Mouse (Mus musculus): ENCODE measurements at regions not wholly inside any gene's neighbourhood (a gene's known extent, or its start where the extent isn't known, plus 50 kb on each side); places are given as distances from the start of the nearest gene placed in this dataset.
"Not testable (repeated sequence)": the region's sequence is repeated elsewhere in the genome, so short reads cannot be mapped to it uniquely, and the experiment has no call there.

GRCm38 (mm10) chr12:9655794-9656193, 85.9 kb downstream of the Osr1 start:
- no peak for DNase-seq

- no peak for DNase-seq
Observed at GRCm38 (mm10) chr12:9656324-9656723, 86.4 kb downstream of the Osr1 start.

GRCm38 (mm10) chr12:9657199-9657766, 87.4 kb downstream of the Osr1 start:
- DNase-seq = no peak

GRCm38 (mm10) chr12:9657793-9658192, 87.9 kb downstream of the Osr1 start:
- DNase-seq = peak; percentile 42 to 58

GRCm38 (mm10) chr12:9660299-9660698, 90.4 kb downstream of the Osr1 start:
- no peak for DNase-seq

GRCm38 (mm10) chr12:9688776-9689175, 118.9 kb downstream of the Osr1 start:
- DNase-seq = no peak

GRCm38 (mm10) chr12:9689541-9689940, 119.6 kb downstream of the Osr1 start:
- DNase-seq = no peak

GRCm38 (mm10) chr12:9732921-9733320, 163.0 kb downstream of the Osr1 start:
- peak; percentile 6 to 37 for DNase-seq

GRCm38 (mm10) chr12:9744709-9745395, 174.9 kb downstream of the Osr1 start:
- no peak for DNase-seq

GRCm38 (mm10) chr12:9751261-9752078, 181.6 kb downstream of the Osr1 start:
- DNase-seq = no peak

- DNase-seq = no peak
Observed at GRCm38 (mm10) chr12:9752079-9752450, 182.1 kb downstream of the Osr1 start.

- no peak for DNase-seq
Observed at GRCm38 (mm10) chr12:9756411-9756810, 186.5 kb downstream of the Osr1 start.

GRCm38 (mm10) chr12:9760818-9761217, 190.9 kb downstream of the Osr1 start:
- peak; percentile 2 to 7 for DNase-seq

- not testable (repeated sequence) for DNase-seq
Observed at GRCm38 (mm10) chr12:9762291-9762811, 192.4 kb downstream of the Osr1 start.

GRCm38 (mm10) chr12:9762842-9763241, 192.9 kb downstream of the Osr1 start:
- no peak for DNase-seq

- DNase-seq = no peak
Observed at GRCm38 (mm10) chr12:9770908-9771307, 201.0 kb downstream of the Osr1 start.

GRCm38 (mm10) chr12:9772875-9773274, 203.0 kb downstream of the Osr1 start:
- DNase-seq = no peak

- DNase-seq = no peak
Observed at GRCm38 (mm10) chr12:9802284-9802683, 232.4 kb downstream of the Osr1 start.

GRCm38 (mm10) chr12:9807406-9807805, 237.5 kb downstream of the Osr1 start:
- peak in 1 of 2 experiments; percentile 10 for DNase-seq

GRCm38 (mm10) chr12:9833273-9833672, 263.4 kb downstream of the Osr1 start:
- DNase-seq = peak in 1 of 2 experiments; percentile 38

- no peak for DNase-seq
Observed at GRCm38 (mm10) chr12:9839198-9839845, 269.4 kb downstream of the Osr1 start.

- DNase-seq = no peak
Observed at GRCm38 (mm10) chr12:9839949-9840348, 270.0 kb downstream of the Osr1 start.

- DNase-seq = no peak
Observed at GRCm38 (mm10) chr12:9847034-9847433, 277.1 kb downstream of the Osr1 start.

All from cerebellum, postnatal 14 days (tissue).